Mouse (Mus musculus) G1E-ER4 (cell line): ENCODE results near the gene Slamf6. TPM values are rescaled to one million over a fixed set of nuclear protein-coding genes. Genes with fewer than 3 reads are reported as not detected.
"Not testable (repeated sequence)": the region's sequence is repeated elsewhere in the genome, so short reads cannot be mapped to it uniquely, and the experiment has no call there.

Source experiments
- GATA1 ChIP-seq: IDR thresholded peaks from one replicate; pipeline ENCODE4 v1.8.0; 2012; ENCODE audit warnings: low read length, inconsistent platforms
- polyA plus RNA-seq: library from polyadenylated mRNA; stranded (reverse); fragments of >175 nt; gene quantifications from 2 replicates; pipeline ENCODE4 v1.2.3, GENCODE M21; 2012

The Slamf6 gene
- not detected in 2 replicates for polyA plus RNA-seq

DNA sequence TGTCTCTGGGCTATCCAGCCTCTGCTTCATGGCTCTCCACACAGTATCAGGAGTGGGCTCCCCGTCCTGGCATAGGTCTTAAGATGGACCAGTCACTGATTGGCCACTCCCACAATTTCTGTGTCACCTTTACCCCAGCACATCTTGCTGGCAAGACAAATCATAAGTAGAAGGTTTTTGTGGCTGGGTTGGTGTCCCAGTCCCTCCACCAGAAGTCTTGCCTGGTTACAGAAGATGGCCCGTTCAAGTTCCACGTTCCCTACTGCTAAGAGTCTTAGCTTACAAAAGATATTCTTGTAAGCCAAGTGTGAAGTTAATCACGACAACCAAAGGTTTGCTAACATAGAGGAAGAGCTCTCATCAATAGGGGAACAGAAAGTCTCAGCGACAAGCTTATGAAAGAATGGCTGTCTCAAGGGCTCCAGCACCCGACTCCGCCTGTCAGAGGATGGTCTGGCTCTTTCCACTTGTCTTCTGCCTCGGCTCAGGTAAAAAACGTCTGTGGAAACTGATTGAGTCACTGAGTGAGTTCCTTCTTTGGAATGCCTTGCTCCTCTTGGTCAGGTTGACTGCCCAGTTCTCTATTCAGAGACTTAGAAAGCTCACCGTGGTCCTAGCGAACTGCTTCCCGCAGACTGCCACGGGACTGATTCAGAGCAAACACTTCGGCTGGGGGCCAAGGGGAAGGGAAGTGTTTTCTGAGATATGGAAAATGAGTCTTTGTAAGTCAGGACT, at the start of gene Slamf6:
Gene Slamf6, plus strand, starts transcription at position 211 of the 735 bp plus-strand sequence.
- no peak for TF ChIP-seq GATA1

DNA sequence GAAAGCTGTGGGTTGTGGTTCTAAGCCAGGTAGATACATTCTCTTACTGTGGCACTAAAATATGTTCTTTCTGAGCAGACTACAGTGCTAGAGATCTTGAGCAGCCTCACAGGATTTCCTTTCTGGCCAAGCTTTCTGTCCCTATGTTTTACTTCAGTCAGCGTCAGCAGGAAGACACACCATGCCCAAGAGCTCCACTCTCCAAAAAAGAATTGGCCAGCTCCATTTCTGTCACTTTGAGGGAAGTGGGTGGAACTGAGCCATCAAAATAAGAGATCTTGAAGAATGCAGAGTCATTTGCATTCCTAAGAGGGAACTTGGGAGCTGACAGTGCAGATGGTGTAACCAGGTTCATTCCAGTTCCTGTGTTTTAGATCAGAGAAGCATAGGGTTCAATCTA, 30.3 kb upstream of the Slamf6 start:
- TF ChIP-seq GATA1, result no peak

GRCm38 (mm10) chr1:171895364-171895763, 22.0 kb upstream of the Slamf6 start, which contains the start of gene Gm10521:
Gm10521 (plus strand) TSS chr1:171895664.
- not testable (repeated sequence) for TF ChIP-seq GATA1

DNA sequence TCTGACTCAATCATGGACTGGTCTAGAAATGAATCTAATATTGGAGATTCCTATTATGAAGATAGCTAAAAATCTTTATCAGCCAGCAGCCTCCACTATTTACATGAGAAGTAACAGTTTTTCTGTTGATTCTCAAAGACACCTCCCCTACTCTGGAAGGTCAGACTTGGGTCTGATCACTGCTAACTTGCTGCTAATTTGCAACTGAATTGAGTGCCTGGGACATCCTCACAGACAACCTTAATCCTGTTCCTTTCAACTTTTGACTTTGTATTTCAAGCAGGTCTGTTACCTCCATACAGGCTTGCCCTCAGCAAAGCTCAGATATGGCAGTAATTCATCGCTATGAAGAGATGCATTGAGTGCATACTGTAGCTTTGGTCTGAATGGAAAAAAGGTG, 13.3 kb upstream of the Slamf6 start:
- no peak for TF ChIP-seq GATA1

DNA sequence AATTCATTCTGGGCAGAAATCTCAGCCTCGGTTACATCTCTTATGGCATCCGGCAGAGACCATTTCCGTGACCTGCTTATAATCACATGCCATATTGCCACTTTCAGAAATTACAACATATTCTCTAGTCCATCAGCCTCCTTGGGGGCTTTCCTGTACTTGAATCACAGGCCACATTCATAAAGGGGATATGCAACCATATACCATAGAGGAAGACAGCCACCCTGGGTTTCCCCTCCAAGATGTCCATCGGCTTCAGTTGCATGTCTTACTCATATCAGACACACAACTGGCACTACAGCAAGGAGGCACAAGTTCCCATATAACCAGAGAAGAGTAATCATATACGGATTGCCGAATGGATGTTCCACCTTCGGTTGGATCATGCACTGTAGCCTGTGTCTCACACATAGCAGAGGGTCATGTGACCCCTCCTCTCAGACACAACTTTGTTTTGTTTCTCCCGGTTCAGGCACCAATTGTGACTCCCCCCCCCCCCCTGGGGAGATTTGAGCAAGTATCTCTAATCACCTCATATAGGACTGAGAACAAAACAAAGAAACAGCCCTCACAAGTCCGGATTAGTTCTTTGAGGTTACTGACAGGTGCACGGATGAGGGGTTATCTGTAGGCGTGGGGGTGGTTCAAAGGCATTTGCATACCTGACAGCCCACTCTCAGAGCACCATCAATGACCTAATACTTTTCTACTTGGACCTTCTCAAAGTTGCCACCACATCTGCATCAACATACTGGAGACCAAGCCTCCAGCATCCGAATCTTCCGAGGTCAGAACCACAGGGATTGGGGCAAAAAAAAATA, 1.5 kb upstream of the Slamf6 start:
- TF ChIP-seq GATA1, result no peak

GRCm38 (mm10) chr1:171918136-171918920, 1.0 kb downstream of the Slamf6 start:
- TF ChIP-seq GATA1, result no peak

DNA sequence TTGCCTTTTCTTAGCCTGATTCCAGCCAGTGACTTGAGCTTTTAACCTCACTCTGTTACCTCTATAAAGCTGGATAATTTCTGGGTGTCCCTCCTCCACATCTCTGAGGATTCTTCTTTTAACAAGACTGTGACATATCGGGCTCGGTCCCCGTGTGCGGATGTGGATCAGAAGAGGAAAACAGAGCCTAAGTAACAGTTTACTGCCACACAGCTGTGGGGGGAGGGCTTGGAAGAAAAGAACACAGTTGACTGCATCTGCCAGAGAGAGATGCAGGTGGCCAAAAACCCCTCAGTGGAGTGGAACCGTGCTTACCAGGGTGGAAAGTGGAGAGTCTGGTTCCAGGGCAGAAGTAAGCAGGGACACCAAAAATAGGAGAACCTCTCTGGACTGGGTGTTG, 1.9 kb downstream of the Slamf6 start:
- no peak for TF ChIP-seq GATA1

DNA sequence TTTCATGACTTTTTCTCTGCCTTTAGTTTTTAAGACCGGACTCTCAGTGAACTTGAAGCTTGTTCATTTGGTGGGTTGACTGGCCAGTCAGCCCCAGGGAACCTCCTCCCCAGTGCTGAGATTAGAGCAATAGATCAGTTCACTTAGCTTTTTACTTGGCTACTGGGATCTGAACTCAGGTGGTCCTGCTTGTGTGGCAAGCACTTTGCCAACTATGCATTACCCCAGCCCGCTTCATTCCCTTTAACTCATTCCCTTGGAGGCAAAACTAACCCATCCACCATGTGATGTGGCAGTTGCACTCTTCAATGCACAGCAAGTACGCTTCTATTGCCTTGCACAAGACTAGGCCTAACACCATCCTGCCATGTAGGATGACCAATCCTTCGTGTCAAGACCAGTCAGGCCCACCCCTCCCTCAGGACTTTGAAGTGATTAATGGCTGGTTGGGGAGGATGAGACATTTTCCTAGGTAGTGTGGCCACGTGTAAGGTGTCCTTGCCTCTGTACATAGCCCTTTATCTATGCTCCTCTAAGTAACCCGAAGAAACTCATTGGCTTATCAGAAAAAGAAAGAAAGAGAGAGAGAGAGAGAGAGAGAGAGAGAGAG, 2.7 kb downstream of the Slamf6 start:
- TF ChIP-seq GATA1, result no peak

DNA sequence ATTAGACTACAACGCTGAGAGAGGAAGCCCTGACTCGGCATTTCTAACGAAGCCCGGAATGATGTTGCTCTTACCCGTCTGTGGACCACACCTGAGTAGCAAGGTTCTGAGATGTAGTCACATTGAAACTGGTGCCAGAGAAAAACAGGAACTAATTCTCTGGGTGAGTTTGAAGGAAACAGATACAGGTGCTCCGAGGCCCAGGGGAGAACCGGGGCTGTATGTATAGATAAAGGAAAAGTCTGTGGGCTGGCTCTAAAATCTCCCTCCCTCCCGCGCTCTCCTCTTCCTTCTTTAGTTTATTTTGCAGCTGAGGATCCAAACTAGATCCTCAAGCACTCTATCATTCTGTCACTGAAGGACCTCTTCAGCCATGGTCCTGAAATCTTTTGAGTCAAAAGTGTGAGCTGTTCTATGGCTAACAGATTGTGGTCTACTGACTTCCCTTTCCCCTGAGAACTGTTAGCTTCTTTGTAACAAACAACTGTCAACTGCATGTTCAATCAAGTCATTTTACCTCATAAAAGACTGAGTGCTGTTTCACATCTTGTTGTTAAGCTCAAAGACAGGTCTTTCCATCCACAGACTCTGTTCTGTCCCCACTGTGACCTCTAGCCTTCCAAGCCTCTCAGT, 3.8 kb downstream of the Slamf6 start:
- no peak for TF ChIP-seq GATA1

GRCm38 (mm10) chr1:171921641-171922040, 4.3 kb downstream of the Slamf6 start:
- no peak for TF ChIP-seq GATA1

DNA sequence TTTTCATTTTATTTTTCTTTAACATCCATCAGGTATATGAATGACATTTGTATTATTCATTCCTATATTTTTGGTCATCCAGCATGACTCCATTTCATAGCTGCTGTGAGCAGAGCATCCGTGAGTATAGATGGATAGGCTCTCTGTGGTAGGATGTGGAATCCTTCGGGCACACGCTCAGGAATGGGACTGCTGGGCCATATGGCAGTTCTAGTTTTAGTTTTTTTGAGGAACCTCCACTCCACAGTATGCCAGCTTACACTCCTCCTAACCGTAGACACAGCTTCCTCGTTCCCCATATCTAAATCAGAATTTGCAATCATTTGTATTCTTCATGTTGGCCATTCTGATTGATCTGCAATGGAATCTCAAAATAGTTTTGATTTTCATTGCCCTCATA, 5.5 kb downstream of the Slamf6 start:
- TF ChIP-seq GATA1, result no peak

DNA sequence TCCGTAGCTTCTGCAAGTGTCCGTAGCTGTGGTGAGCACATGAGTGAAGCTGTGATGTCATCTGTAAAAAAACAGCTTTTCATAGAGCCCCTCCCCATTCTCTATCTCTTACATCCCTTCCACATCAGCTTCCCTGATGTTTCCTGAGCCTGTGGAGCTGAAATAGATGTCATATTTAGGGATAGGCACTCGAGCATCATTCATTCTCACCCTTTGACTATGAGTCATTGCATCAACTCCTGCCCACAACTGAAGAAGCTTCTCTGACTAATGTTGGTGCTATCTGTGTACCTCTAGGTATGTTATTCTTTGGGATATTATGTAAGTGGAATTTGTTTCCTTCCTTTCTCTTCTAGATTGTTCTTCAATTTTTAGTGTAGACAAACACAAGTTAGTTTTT, 7.6 kb downstream of the Slamf6 start:
- no peak for TF ChIP-seq GATA1

GRCm38 (mm10) chr1:171933851-171934250, 16.5 kb downstream of the Slamf6 start:
- TF ChIP-seq GATA1, result no peak

DNA sequence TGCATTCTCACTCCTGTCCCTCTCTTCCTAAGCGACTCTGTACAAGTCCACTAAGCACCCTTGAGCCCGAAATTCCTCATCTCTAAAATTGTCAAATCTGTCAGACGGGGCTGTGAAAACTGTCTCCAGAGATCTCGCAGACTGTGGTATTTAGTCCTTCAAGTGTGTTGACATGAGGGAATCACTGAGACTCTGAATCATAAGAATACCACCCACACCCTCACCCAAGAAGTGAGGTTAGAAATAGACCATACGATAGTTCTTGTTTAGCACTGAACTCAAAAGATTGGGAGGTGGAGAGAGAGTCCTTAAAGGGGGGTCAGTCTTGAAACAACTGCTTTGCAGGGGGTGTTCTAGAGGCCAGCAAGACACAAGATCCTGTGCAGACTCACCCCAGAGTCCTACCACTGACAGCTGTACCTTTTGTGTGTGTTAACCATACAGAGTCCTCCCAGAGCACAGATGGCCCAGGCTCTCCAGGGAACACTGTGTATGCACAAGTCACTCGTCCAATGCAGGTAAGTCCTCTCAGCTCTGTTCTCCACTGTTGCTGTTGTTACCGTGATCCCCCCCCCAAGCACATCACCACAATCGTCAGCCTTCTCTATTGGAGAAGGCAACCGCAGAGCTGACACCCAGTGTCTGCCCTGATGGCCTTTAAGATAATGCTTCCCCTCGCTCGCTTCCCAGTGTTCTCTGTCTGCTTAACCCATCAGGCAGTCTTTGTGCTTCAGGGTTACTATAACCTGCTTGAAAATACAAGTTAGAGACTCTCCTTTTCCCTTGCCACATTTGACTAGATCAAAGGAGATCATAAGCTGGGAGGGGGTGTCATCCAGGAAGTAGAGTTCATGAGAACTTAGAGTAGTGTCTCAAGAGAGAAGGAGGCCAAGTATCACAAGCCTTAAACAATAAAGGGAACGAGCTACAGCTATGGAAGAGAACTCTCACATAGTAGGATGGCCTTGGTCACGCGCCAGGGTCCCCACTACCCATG, 21.9 kb downstream of the Slamf6 start:
- no peak for TF ChIP-seq GATA1
